Comparison of ENCODE assay signal across 24 mouse cellular contexts in genomic region chr4:95456318-95456717, GRCm38 (mm10).
DNase-seq lines count a peak whose midpoint lies in the region; ATAC-seq and TF ChIP-seq lines count a peak whose summit lies in the region.
"Had no signal": no experiment of that assay in that cellular context is flagged by ENCODE, and none has a peak within 500 bp of the region (broad histone marks: within the 10 kb centered on the region; RNA-seq: fewer than 3 reads in every experiment).

No protein-coding gene starts in this region.

- no peak overlapping the region for H3K4me2 ChIP-seq in lung, postnatal 0 days (replicated peaks; ENCODE audit: low read depth, low read length)
- H3K4me2 ChIP-seq in limb, embryonic 14.5 days (replicated peaks; ENCODE audit: low read depth, low read length, severe bottlenecking) = no peak overlapping the region
- H3K4me2 ChIP-seq: forebrain, embryonic 12.5 days; forebrain, embryonic 15.5 days; heart, embryonic 12.5 days; heart, embryonic 15.5 days; hindbrain, embryonic 12.5 days; hindbrain, embryonic 15.5 days had no signal

- TF ChIP-seq POLR2A in lung, adult 2 months (IDR thresholded peaks at IDR 0.05; ENCODE audit: borderline replicate concordance, extremely low read depth, low read depth, low read length) = no peak
- TF ChIP-seq POLR2A in limb, embryonic 14.5 days (IDR thresholded peaks at IDR 0.05; ENCODE audit: borderline replicate concordance, extremely low read depth, insufficient read depth, insufficient read length) = no peak

- H3K4me3 ChIP-seq in lung, postnatal 0 days (ENCODE audit: low read depth, low read length) = no peak overlapping the region
- no peak overlapping the region for H3K4me3 ChIP-seq in lung, adult 2 months (replicated peaks; ENCODE audit: extremely low read depth, low read depth, low read length)
- no peak overlapping the region for H3K4me3 ChIP-seq in limb, embryonic 14.5 days (replicated peaks; ENCODE audit: low read length)
- H3K4me3 ChIP-seq: erythroblast, embryonic 14.5 days; forebrain, embryonic 12.5 days; forebrain, embryonic 15.5 days; heart, embryonic 12.5 days; heart, embryonic 15.5 days; hindbrain, embryonic 12.5 days; hindbrain, embryonic 15.5 days had no signal

- no peak overlapping the region for H3K27ac ChIP-seq in lung, postnatal 0 days (ENCODE audit: low read length)
- H3K27ac ChIP-seq in limb, embryonic 14.5 days (replicated peaks; ENCODE audit: low read depth, low read length) = no peak overlapping the region
- H3K27ac ChIP-seq: forebrain, embryonic 12.5 days; forebrain, embryonic 15.5 days; heart, embryonic 15.5 days; hindbrain, embryonic 12.5 days; hindbrain, embryonic 15.5 days had no signal

- H3K9ac ChIP-seq in lung, postnatal 0 days (replicated peaks; ENCODE audit: low read depth) = no peak overlapping the region
- H3K9ac ChIP-seq in limb, embryonic 14.5 days (ENCODE audit: low read depth, low read length, severe bottlenecking) = no peak overlapping the region
- H3K9ac ChIP-seq: forebrain, embryonic 12.5 days; forebrain, embryonic 15.5 days; heart, embryonic 12.5 days; heart, embryonic 15.5 days; hindbrain, embryonic 12.5 days; hindbrain, embryonic 15.5 days had no signal

- H3K4me1 ChIP-seq in lung, postnatal 0 days (ENCODE audit: insufficient read depth, low read depth, low read length) = no peaks in the 10 kb centered on the region; the same call in 1 of the 2 replicates
- H3K4me1 ChIP-seq in lung, adult 2 months (ENCODE audit: control insufficient read depth, insufficient read depth, low read length) = no peaks in the 10 kb centered on the region
- H3K4me1 ChIP-seq in limb, embryonic 14.5 days (ENCODE audit: control insufficient read depth, insufficient read depth, low read length) = no peaks in the 10 kb centered on the region
- H3K4me1 ChIP-seq: forebrain, embryonic 12.5 days; forebrain, embryonic 15.5 days; heart, embryonic 12.5 days; heart, embryonic 15.5 days; hindbrain, embryonic 12.5 days; hindbrain, embryonic 15.5 days had no signal

- no peaks in the 10 kb centered on the region for H3K36me3 ChIP-seq in lung, postnatal 0 days (ENCODE audit: insufficient read depth, low read length)
- no peaks in the 10 kb centered on the region for H3K36me3 ChIP-seq in limb, embryonic 14.5 days (ENCODE audit: control insufficient read depth, insufficient read depth, low read length)
- H3K36me3 ChIP-seq: forebrain, embryonic 12.5 days; forebrain, embryonic 15.5 days; G1E; heart, embryonic 12.5 days; heart, embryonic 15.5 days; hindbrain, embryonic 12.5 days; hindbrain, embryonic 15.5 days had no signal

- DNase-seq in heart, adult 9 months (ENCODE audit: low spot score in 2 of 2) = peak; percentile 10 to 27
- DNase-seq in heart, adult 11 months = no peak
- DNase-seq in lung, postnatal 0 days (ENCODE audit: low spot score) = peak; percentile 10
- no peak for DNase-seq in lung, adult 2 months
- DNase-seq in limb, embryonic 14.5 days (ENCODE audit: low spot score) = peak; percentile 78
- DNase-seq in liver = no peak
- no peak for DNase-seq in retina, embryonic 14.5 days (ENCODE audit: low spot score)
- DNase-seq: B cell, adult 2 months; cerebellum, adult 11 months; cerebellum, adult 2 months; cerebellum, adult 9-11 months; cerebellum, postnatal 25 days; gastrocnemius, postnatal 10 days; gastrocnemius, postnatal 36 days; heart, postnatal 14 days had no signal

- WGBS in lung, postnatal 0 days = 72% methylated on average over 1 of the region's 1 CpGs
- WGBS in lung, adult 2 months = 46% methylated on average over 1 of the region's 1 CpGs
- WGBS in limb, embryonic 14.5 days = 19% methylated on average over 1 of the region's 1 CpGs

- no peaks in the 10 kb centered on the region for H3K9me3 ChIP-seq in lung, postnatal 0 days (ENCODE audit: low read length)
- no peaks in the 10 kb centered on the region for H3K9me3 ChIP-seq in limb, embryonic 14.5 days (ENCODE audit: control insufficient read depth, low read length)
- H3K9me3 ChIP-seq: forebrain, embryonic 12.5 days; forebrain, embryonic 15.5 days; G1E; heart, embryonic 12.5 days; heart, embryonic 15.5 days; hindbrain, embryonic 12.5 days; hindbrain, embryonic 15.5 days had no signal

- TF ChIP-seq EP300 in lung, postnatal 0 days (IDR thresholded peaks at IDR 0.05) = no peak

- no peak for TF ChIP-seq CTCF in lung, postnatal 0 days (IDR thresholded peaks at IDR 0.05)
- TF ChIP-seq CTCF in lung, adult 2 months (IDR thresholded peaks at IDR 0.05; ENCODE audit: insufficient read depth, low read length) = no peak

- ATAC-seq in lung, postnatal 0 days = no peak
- ATAC-seq in limb, embryonic 14.5 days (ENCODE audit: low FRiP score, low read depth) = peak; percentile 55; the same call in 1 of the 2 replicates
- ATAC-seq: forebrain, embryonic 15.5 days had no signal

- H3K27me3 ChIP-seq in lung, postnatal 0 days (replicated peaks; ENCODE audit: insufficient read depth, low read length) = no peaks in the 10 kb centered on the region
- H3K27me3 ChIP-seq in limb, embryonic 14.5 days (ENCODE audit: control insufficient read depth, insufficient read depth, low read length) = no peaks in the 10 kb centered on the region
- H3K27me3 ChIP-seq: CH12.LX; forebrain, embryonic 12.5 days; forebrain, embryonic 15.5 days; heart, embryonic 12.5 days; heart, embryonic 15.5 days; hindbrain, embryonic 12.5 days; hindbrain, embryonic 15.5 days had no signal

Comparison
In these comparisons a context has a peak if more than half of its experiments do, and no peak if none do; other contexts are left out.
1. DNase-seq: peak in heart, adult 9 months (2 of 2), lung, postnatal 0 days (single experiment) and limb, embryonic 14.5 days (single experiment); none in heart, adult 11 months (single experiment), lung, adult 2 months (single experiment), liver (single experiment) and retina, embryonic 14.5 days (single experiment).